Mouse (Mus musculus) Patski (cell line): ENCODE data around the gene Ypel2. TPM values are rescaled to one million over a fixed set of nuclear protein-coding genes. Genes with fewer than 3 reads are reported as not detected.

Experiments
- ATAC-seq: fragments of 100-300 bp; one replicate; pipeline ENCODE4 v1.8.0; 2021
- CTCF ChIA-PET: fragments of 350-600 bp; sonication (Branson Sonifier 250); formaldehyde crosslinking; loops from one replicate; lab custom pipeline; 2022; ENCODE audit warnings: inconsistent platforms; lab: Charles Lee
- POLR2A ChIA-PET: fragments of 350-600 bp; sonication (Branson Sonifier 250); formaldehyde crosslinking; loops from one replicate; lab custom pipeline; 2022; ENCODE audit warnings: antibody characterized with exemption, inconsistent platforms; lab: Charles Lee
- DNase-seq: peaks from one replicate; pipeline ENCODE4 v3.0.0-alpha.2; 2011; ENCODE audit warnings: low read depth, low spot score
- H3K27me3 ChIP-seq: fragments of 371-371 bp; one replicate; pipeline ENCODE4 v1.5.1; 2021
- CTCF ChIP-seq: fragments of 100-300 bp; IDR thresholded peaks from one replicate; pipeline ENCODE4 v1.5.1; 2021
- in situ Hi-C: fragments of 300-500 bp; cut with MboI; formaldehyde crosslinking; loops from 3 replicates; pipeline ENCODE4 v1.11.1; 2018; ENCODE audit warnings: low pct_unique_long_range_greater_than_20kb, mixed read lengths
- polyA plus RNA-seq: library from polyadenylated mRNA; unstranded; gene quantifications from one replicate; pipeline ENCODE4 v1.2.3, GENCODE M21; 2021

Gene Ypel2
- polyA plus RNA-seq, 1 experiment from 2014 or later = 31.7 TPM

- ChIA-PET POLR2A (no interaction called here), CTCF (interaction anchor here (1.2 kb wide), 1 partner anchor 13 kb away, joined by 3 read pairs; no protein-coding TSS in a partner anchor)
- no peaks in the 10 kb centered on the region for H3K27me3 ChIP-seq
- no peak for DNase-seq
- in situ Hi-C loops = loop anchor here (10.0 kb wide), 1 partner anchor 86 kb away; the partner anchor contains the start of gene Ypel2
- TF ChIP-seq CTCF = no peak
- no peak for ATAC-seq
Measured at GRCm38 (mm10) chr11:86909028-86909427, 84.5 kb downstream of the Ypel2 start.

GRCm38 (mm10) chr11:86907889-86908590 is 85.5 kb downstream of the Ypel2 start:
- no peak for DNase-seq
- no peaks in the 10 kb centered on the region for H3K27me3 ChIP-seq
- no peak for ATAC-seq
- in situ Hi-C loops = loop anchor here (10.0 kb wide), 1 partner anchor 87 kb away; the partner anchor contains the start of gene Ypel2
- CTCF ChIA-PET = interaction anchor here (0.7 to 2.3 kb wide), 5 partner anchors 12 to 52 kb away, joined by 3 to 12 read pairs (median 5); no protein-coding TSS in a partner anchor
- POLR2A ChIA-PET = interaction anchor here (1.1 kb wide), 1 partner anchor 12 kb away, joined by 3 read pairs; no protein-coding TSS in a partner anchor
- no peak for TF ChIP-seq CTCF

DNA sequence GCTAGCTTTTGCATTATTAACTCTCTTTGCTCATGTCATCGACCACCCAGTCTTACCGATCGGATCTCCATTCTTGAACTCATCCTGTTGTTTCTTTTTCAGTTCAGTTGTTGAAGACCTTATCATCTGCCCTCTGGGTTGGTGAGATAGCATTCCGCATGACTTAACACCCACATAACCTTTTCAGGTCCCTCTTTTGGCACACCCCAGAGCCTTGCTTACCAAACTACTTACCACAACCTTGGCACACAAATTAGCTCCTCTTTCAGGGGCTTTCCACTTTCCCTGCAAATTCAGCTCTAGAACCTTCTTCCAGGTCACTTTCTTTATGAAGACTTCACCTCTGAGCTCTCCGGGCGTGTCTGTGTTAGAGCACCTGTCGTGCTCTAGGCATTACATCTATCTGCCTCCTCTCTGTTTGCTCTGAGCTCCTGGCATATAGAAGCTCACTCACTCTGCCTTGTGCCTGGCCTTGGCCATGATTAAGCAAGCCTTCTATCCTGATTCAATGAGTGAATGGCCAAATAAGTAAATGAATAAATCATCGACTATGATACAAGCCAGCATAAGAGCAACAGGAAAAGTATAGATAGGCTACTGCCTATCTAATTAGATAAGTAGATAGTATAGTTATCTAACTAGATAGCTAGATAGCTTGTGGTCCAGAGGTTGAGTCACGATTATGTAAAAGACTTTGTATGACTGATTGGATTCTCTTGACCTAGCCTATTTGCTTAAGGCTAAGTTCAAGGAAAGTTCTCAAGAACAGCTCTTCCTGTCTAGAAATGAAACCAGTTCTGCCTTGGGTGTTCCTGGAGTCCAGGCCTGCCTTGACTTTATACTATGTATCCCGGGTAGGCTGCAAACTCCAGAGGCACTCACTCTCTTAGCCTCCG is 86.5 kb downstream of the Ypel2 start:
- DNase-seq = peak; percentile 80
- CTCF ChIA-PET = interaction anchor here (0.8 to 2.3 kb wide), 10 partner anchors 9 to 103 kb away, joined by 3 to 12 read pairs (median 4); no protein-coding TSS in a partner anchor
- in situ Hi-C loops = loop anchor here (10.0 kb wide), 1 partner anchor 88 kb away; the partner anchor contains the start of gene Ypel2

DNA sequence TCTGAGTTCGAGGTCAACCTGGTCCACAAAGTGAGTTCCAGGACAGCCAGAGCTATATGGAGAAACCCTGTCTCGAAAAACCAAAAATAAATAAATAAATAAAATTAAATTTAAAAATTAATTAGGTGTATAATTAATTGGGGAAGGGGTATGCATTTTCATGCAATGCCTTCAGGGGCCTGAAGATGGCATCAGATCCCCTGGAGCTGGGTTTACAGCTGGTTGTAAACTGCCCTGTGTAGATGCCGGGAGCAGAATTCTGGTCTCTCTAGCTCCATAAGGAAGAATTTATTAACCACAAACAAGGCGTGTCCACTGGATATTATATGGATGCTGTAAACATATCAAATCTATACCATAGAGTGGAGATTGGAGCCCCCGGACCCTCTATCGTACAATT is 87.2 kb downstream of the Ypel2 start:
- DNase-seq (no peak), ATAC-seq (no peak)
- H3K27me3 ChIP-seq = no peaks in the 10 kb centered on the region
- in situ Hi-C loops = loop anchor here (10.0 kb wide), 1 partner anchor 89 kb away; the partner anchor contains the start of gene Ypel2
- ChIA-PET CTCF (interaction anchor here (1.0 to 2.3 kb wide), 5 partner anchors 13 to 56 kb away, joined by 3 to 12 read pairs (median 5); no protein-coding TSS in a partner anchor), POLR2A (interaction anchor here (1.1 kb wide), 2 partner anchors 28 to 86 kb away, joined by 3 to 5 read pairs; no protein-coding TSS in a partner anchor)
- TF ChIP-seq CTCF = peak; percentile 56

More for the DNA sequence above, 86.5 kb downstream of the Ypel2 start:
- POLR2A ChIA-PET = interaction anchor here (0.8 to 1.1 kb wide), 3 partner anchors 11 to 69 kb away, joined by 3 read pairs; no protein-coding TSS in a partner anchor
- ATAC-seq = no peak
- no peaks in the 10 kb centered on the region for H3K27me3 ChIP-seq
- no peak for TF ChIP-seq CTCF

GRCm38 (mm10) chr11:86905261-86905660 is 88.2 kb downstream of the Ypel2 start:
- DNase-seq (no peak), ATAC-seq (no peak)
- in situ Hi-C loops = loop anchor here (10.0 kb wide), 1 partner anchor 90 kb away; the partner anchor contains the start of gene Ypel2
- CTCF ChIA-PET = interaction anchor here (1.7 to 2.3 kb wide), 3 partner anchors 55 to 99 kb away, joined by 4 to 12 read pairs (median 6); no protein-coding TSS in a partner anchor
- POLR2A ChIA-PET = interaction anchor here (0.6 to 1.1 kb wide), 2 partner anchors 87 to 96 kb away, joined by 3 to 5 read pairs; no protein-coding TSS in a partner anchor
- TF ChIP-seq CTCF = no peak
- H3K27me3 ChIP-seq = no peaks in the 10 kb centered on the region

GRCm38 (mm10) chr11:86904706-86905105 is 88.8 kb downstream of the Ypel2 start:
- DNase-seq (no peak), ATAC-seq (no peak)
- POLR2A ChIA-PET = interaction anchor here (0.6 kb wide), 1 partner anchor 97 kb away, joined by 3 read pairs; no protein-coding TSS in a partner anchor
- in situ Hi-C loops = loop anchor here (10.0 kb wide), 1 partner anchor 90 kb away; the partner anchor contains the start of gene Ypel2
- no peaks in the 10 kb centered on the region for H3K27me3 ChIP-seq
- TF ChIP-seq CTCF = no peak
- CTCF ChIA-PET = interaction anchor here (1.7 to 2.1 kb wide), 2 partner anchors 91 to 99 kb away, joined by 4 to 6 read pairs; no protein-coding TSS in a partner anchor

DNA sequence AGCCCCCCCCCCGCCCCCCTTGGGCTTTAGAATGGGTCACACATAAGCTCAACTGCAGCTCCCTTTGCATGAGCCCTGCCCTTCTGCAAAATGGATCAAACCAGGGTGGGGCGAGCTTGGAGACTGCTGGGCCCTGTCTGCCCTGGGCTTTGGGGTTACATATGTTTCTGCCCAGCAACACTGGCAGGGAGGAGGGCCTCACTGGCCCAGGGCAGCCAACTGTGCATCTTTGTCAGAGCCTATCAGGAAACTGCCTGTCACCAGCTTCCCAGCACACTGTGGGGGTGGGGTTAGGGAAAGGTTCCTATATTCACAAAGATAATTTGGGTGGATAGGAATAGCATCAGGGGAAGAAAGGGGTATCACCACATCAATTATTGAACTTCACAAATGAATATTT is 95.1 kb downstream of the Ypel2 start:
- H3K27me3 ChIP-seq = no peaks in the 10 kb centered on the region
- no peak for TF ChIP-seq CTCF
- DNase-seq (no peak), ATAC-seq (no peak)
- ChIA-PET POLR2A (no interaction called here), CTCF (interaction anchor here (1.9 kb wide), 1 partner anchor 97 kb away, joined by 6 read pairs; no protein-coding TSS in a partner anchor)
- in situ Hi-C loops = no loop called here

GRCm38 (mm10) chr11:86895567-86895966 is 97.9 kb downstream of the Ypel2 start:
- ATAC-seq (no peak), DNase-seq (no peak)
- POLR2A ChIA-PET = interaction anchor here (1.0 to 1.1 kb wide), 2 partner anchors 12 to 41 kb away, joined by 3 read pairs; no protein-coding TSS in a partner anchor
- CTCF ChIA-PET = interaction anchor here (0.9 to 5.8 kb wide), 7 partner anchors 12 to 99 kb away, joined by 3 to 33 read pairs (median 3); no protein-coding TSS in a partner anchor
- in situ Hi-C loops = no loop called here
- no peak for TF ChIP-seq CTCF
- H3K27me3 ChIP-seq = no peaks in the 10 kb centered on the region

GRCm38 (mm10) chr11:86895156-86895555 is 98.4 kb downstream of the Ypel2 start:
- in situ Hi-C loops = no loop called here
- no peak for ATAC-seq
- H3K27me3 ChIP-seq = no peaks in the 10 kb centered on the region
- TF ChIP-seq CTCF = no peak
- ChIA-PET POLR2A (interaction anchor here (1.0 to 1.1 kb wide), 2 partner anchors 12 to 41 kb away, joined by 3 read pairs; no protein-coding TSS in a partner anchor), CTCF (interaction anchor here (0.9 to 5.8 kb wide), 9 partner anchors 12 to 114 kb away, joined by 3 to 33 read pairs (median 3); no protein-coding TSS in a partner anchor)
- DNase-seq = no peak
